Mouse (Mus musculus) lung, postnatal 0 days (tissue): ENCODE measurements around the gene Erv3. TPM values are rescaled to one million over a fixed set of nuclear protein-coding genes. Genes with fewer than 3 reads are reported as not detected.

Experiments
- ATAC-seq: fragments of 200-750 bp; cut with Nextera tagmentation; 2 replicates; pipeline ENCODE4 v1.8.0; 2017; ENCODE audit warnings: moderate library complexity
- DNase-seq: peaks from one replicate; pipeline ENCODE4 v3.0.0-alpha.2; 2016; ENCODE audit warnings: low spot score
- H3K27ac ChIP-seq: fragments of 300-500 bp; sonication (generic); 2 replicates; pipeline ENCODE4 v1.5.1; 2014; ENCODE audit warnings: antibody characterized with exemption, mild to moderate bottlenecking, low read length, mixed read lengths
- H3K27me3 ChIP-seq: fragments of 300-500 bp; sonication (generic); replicated peaks from 2 replicates; pipeline ENCODE4 v1.6.1; 2014; ENCODE audit warnings: low read length, mixed read lengths; ENCODE audit not compliant: insufficient read depth
- H3K36me3 ChIP-seq: fragments of 300-500 bp; sonication (generic); 2 replicates; pipeline ENCODE4 v1.6.1; 2014; ENCODE audit warnings: low read length, mixed read lengths; ENCODE audit not compliant: insufficient read depth
- H3K4me1 ChIP-seq: fragments of 300-500 bp; sonication (generic); 2 replicates; pipeline ENCODE4 v1.6.1; 2014; ENCODE audit warnings: antibody characterized with exemption, low read depth, low read length, mixed read lengths; ENCODE audit not compliant: insufficient read depth
- H3K4me2 ChIP-seq: fragments of 300-500 bp; sonication (generic); replicated peaks from 2 replicates; pipeline ENCODE4 v1.6.1; 2014; ENCODE audit warnings: low read depth, mild to moderate bottlenecking, low read length, moderate library complexity, mixed read lengths
- H3K4me3 ChIP-seq: fragments of 300-500 bp; sonication (generic); 2 replicates; pipeline ENCODE4 v1.5.1; 2014; ENCODE audit warnings: low read depth, low read length
- H3K9ac ChIP-seq: fragments of 300-500 bp; sonication (generic); replicated peaks from 2 replicates; pipeline ENCODE4 v1.6.1; 2014; ENCODE audit warnings: low read depth, mild to moderate bottlenecking
- H3K9me3 ChIP-seq: fragments of 300-500 bp; sonication (generic); 2 replicates; pipeline ENCODE4 v1.6.1; 2016; ENCODE audit warnings: low read length, mixed read lengths
- CTCF ChIP-seq: IDR thresholded peaks from 2 replicates; pipeline ENCODE4 v1.5.1; 2016; ENCODE audit warnings: antibody characterized with exemption, mild to moderate bottlenecking
- EP300 ChIP-seq: IDR thresholded peaks from 2 replicates; pipeline ENCODE4 v1.6.1; 2016; ENCODE audit warnings: antibody characterized with exemption, mild to moderate bottlenecking, control low read depth
- WGBS: fragments of 180-500 bp; shearing (Covaris S2); extraction: QIAGEN DNeasy Blood & Tissue Kit; methylation state at CpG from one replicate; pipeline ENCODE4 v1.1.7; 2014; 5-methylcytosine and 5-hydroxymethylcytosine counted together
- polyA plus RNA-seq: library from polyadenylated mRNA; unstranded; fragments of >200 nt; fragmentation: Nextera tagmentation; extraction: Ambion mirVana; gene quantifications from 2 replicates; pipeline ENCODE4 v1.2.1, GENCODE M21; 2015

Erv3 gene
- polyA plus RNA-seq, 1 experiment from 2014 or later: not detected

GRCm38 (mm10) chr2:131827999-131828975 is 31.3 kb downstream of the Erv3 start:
- H3K9me3 ChIP-seq: no peaks in the 10 kb centered on the region
- H3K4me1 ChIP-seq: no peaks in the 10 kb centered on the region
- no peak overlapping the region for H3K4me3 ChIP-seq
- H3K36me3 ChIP-seq: no peaks in the 10 kb centered on the region
- DNase-seq (peak; percentile 84), ATAC-seq (peak; percentile 43)
- H3K9ac ChIP-seq: no peak overlapping the region
- WGBS: 43% methylated on average over 18 of the region's 18 CpGs
- H3K4me2 ChIP-seq: no peak overlapping the region
- peak; percentile 29; the same call in 1 of the 2 replicates for TF ChIP-seq EP300
- peak; percentile 75 for TF ChIP-seq CTCF
- H3K27me3 ChIP-seq: no peaks in the 10 kb centered on the region
- H3K27ac ChIP-seq: no peak overlapping the region

DNA sequence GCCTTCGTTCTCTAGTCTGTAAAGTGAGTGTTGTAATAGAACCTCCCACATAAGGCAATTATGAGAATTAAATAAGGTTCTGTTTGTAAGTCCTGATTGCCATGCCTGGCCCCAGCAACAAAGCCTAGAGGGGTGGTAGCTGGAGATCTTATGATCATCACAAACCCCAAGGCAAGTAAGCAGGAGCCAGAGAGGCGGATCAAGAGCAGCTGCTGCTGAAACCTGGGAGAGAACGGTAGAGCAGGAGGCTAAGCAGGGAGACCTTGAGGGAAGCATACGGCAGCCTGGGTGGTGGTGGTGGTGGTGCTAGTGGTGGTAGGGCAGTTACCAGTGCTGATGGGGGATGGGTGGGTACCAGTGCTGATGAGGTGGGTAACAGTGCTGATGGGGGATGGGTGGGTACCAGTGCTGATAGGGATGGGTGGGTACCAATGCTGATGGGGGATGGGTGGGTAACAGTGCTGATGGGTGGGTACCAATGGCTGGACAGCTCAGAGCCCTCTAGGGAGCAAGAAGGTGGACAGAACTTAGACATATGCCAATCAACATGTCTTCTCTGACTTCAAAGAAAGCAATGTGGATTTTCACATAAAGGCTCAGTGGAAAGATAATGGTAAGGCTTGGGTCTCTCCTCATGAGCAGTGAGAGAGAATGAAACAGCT is 32.4 kb downstream of the Erv3 start:
- H3K36me3 ChIP-seq: no peaks in the 10 kb centered on the region
- TF ChIP-seq EP300: no peak
- no peak for TF ChIP-seq CTCF

DNA sequence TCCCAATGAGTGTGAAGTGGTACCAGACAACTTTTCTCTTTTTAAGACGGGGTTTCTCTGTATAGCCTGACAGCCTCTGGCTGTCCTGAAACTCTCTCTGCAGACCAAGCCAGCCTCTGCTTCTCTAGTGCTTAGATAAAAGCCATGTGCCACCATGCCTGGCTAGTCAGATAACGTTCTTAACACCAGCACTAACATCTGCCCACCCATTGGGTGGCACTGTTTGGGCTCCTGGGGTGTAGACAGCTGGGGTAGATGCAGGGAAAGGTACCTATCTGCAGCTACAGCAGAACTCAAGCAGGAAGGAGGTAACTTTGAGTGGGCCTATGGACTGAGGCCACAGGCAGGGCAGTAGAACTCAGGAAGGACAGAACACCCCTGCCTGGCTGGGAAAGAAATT is 34.0 kb downstream of the Erv3 start:
- Histone ChIP-seq H3K9ac (no peak overlapping the region), H3K4me2 (no peak overlapping the region), H3K36me3 (no peaks in the 10 kb centered on the region), H3K27ac (no peak overlapping the region), H3K4me3 (no peak overlapping the region), H3K9me3 (no peaks in the 10 kb centered on the region), H3K4me1 (no peaks in the 10 kb centered on the region), H3K27me3 (no peaks in the 10 kb centered on the region)
- no peak for DNase-seq
- TF ChIP-seq EP300: no peak
- no peak for TF ChIP-seq CTCF
- 34% methylated on average over 2 of the region's 2 CpGs for WGBS
- no peak for ATAC-seq

More for the DNA sequence above, 32.4 kb downstream of the Erv3 start:
- no peak overlapping the region for H3K4me2 ChIP-seq
- WGBS: 83% methylated on average over 4 of the region's 4 CpGs
- no peak overlapping the region for H3K27ac ChIP-seq
- no peaks in the 10 kb centered on the region for H3K9me3 ChIP-seq
- H3K9ac ChIP-seq: no peak overlapping the region
- no peaks in the 10 kb centered on the region for H3K4me1 ChIP-seq
- no peak overlapping the region for H3K4me3 ChIP-seq
- DNase-seq (no peak), ATAC-seq (no peak)
- no peaks in the 10 kb centered on the region for H3K27me3 ChIP-seq

DNA sequence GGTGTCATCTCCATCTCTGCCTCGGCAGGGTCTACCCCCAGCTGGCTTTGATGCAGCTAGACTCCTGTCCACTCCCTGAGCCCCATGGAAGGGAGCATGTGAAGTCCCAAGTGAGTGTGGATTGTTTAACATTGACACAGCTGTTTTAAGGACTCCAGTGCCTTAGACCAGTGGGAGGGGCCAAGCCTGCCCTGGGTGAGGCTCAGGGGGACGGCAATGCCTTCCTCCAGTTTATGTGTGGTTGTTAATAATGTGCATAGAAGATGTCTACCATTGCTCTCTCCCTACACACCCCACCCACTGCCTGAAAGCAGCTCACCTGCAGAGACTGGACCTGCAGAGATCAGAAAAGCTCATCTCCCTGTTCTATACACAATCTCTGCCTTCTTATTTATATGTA is 35.6 kb downstream of the Erv3 start:
- Histone ChIP-seq H3K4me3 (no peak overlapping the region), H3K9me3 (no peaks in the 10 kb centered on the region), H3K4me2 (no peak overlapping the region), H3K27ac (no peak overlapping the region), H3K36me3 (no peaks in the 10 kb centered on the region), H3K27me3 (no peaks in the 10 kb centered on the region), H3K4me1 (no peaks in the 10 kb centered on the region), H3K9ac (no peak overlapping the region)
- 17% methylated on average over 2 of the region's 2 CpGs for WGBS
- no peak for TF ChIP-seq CTCF
- TF ChIP-seq EP300: no peak
- DNase-seq (no peak), ATAC-seq (no peak)

DNA sequence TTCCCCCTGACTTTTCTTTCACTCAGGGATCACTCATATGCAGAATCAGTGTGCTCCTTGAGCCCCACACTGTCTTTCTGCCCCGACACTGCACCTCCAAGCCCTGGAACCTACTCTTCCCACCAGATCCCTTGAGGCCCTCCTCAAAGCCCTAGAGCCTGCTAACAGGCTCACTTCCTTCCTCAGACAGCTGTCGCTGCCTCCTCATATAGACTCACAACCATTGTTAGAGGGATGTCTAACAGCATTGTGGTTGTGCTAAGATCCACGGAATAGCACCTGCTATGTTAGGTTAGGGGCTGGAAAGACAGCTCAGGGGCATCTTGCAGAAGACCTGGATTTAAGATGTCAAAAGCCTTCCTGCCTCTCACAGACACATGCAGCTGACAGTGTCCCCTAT is 37.1 kb downstream of the Erv3 start:
- no peak overlapping the region for H3K4me3 ChIP-seq
- DNase-seq: no peak
- TF ChIP-seq CTCF (no peak), EP300 (no peak)
- no peak overlapping the region for H3K27ac ChIP-seq
- no peaks in the 10 kb centered on the region for H3K36me3 ChIP-seq
- H3K27me3 ChIP-seq: no peaks in the 10 kb centered on the region
- no peak for ATAC-seq
- H3K4me2 ChIP-seq: no peak overlapping the region
- H3K4me1 ChIP-seq: no peaks in the 10 kb centered on the region
- WGBS: 59% methylated on average over 3 of the region's 3 CpGs
- no peaks in the 10 kb centered on the region for H3K9me3 ChIP-seq
- no peak overlapping the region for H3K9ac ChIP-seq

- Histone ChIP-seq H3K9me3 (no peaks in the 10 kb centered on the region), H3K4me1 (no peaks in the 10 kb centered on the region), H3K4me3 (no peak overlapping the region), H3K27me3 (no peaks in the 10 kb centered on the region), H3K27ac (no peak overlapping the region), H3K36me3 (no peaks in the 10 kb centered on the region), H3K9ac (no peak overlapping the region), H3K4me2 (no peak overlapping the region)
- no peak for DNase-seq
- ATAC-seq: no peak
- TF ChIP-seq CTCF (no peak), EP300 (no peak)
- WGBS: 81% methylated on average over 3 of the region's 3 CpGs
Observed at GRCm38 (mm10) chr2:131821708-131821990, 37.9 kb downstream of the Erv3 start.
